Mouse (Mus musculus) liver, postnatal 0 days (tissue): ENCODE measurements around the gene Cyb561d2.

Experiments
- CTCF ChIP-seq: sonication (generic); IDR thresholded peaks from 2 replicates; pipeline ENCODE4 v1.5.1; 2016; ENCODE audit warnings: antibody characterized with exemption, low read depth
- EP300 ChIP-seq: IDR thresholded peaks from 2 replicates; pipeline ENCODE4 v1.6.1; 2016; ENCODE audit warnings: antibody characterized with exemption, low read depth, mild to moderate bottlenecking

- no peak for TF ChIP-seq EP300
- no peak for TF ChIP-seq CTCF
Measured at GRCm38 (mm10) chr9:107551890-107552355, 9.9 kb upstream of the Cyb561d2 start.
